In genomic region chr10:3514634-3515033, GRCm38 (mm10) we compare ENCODE assay signal across 14 mouse cellular contexts. TPM values are rescaled to one million over a fixed set of nuclear protein-coding genes. Genes with fewer than 3 reads are reported as not detected.
DNase-seq lines count a peak whose midpoint lies in the region; ATAC-seq and TF ChIP-seq lines count a peak whose summit lies in the region.
"Had no signal": no experiment of that assay in that cellular context is flagged by ENCODE, and none has a peak within 500 bp of the region (broad histone marks: within the 10 kb centered on the region; RNA-seq: fewer than 3 reads in every experiment).

No protein-coding gene starts in this region.

- no peak for TF ChIP-seq POLR2A in lung, adult 2 months (IDR thresholded peaks at IDR 0.05; ENCODE audit: borderline replicate concordance, extremely low read depth, low read depth, low read length)

- no peak overlapping the region for H3K9ac ChIP-seq in forebrain, embryonic 16.5 days (replicated peaks; ENCODE audit: low read depth, low read length)
- no peak overlapping the region for H3K9ac ChIP-seq in forebrain, embryonic 12.5 days
- H3K9ac ChIP-seq in midbrain, embryonic 16.5 days (ENCODE audit: low read depth, low read length) = no peak overlapping the region
- H3K9ac ChIP-seq in midbrain, embryonic 13.5 days (replicated peaks) = no peak overlapping the region
- H3K9ac ChIP-seq: embryonic facial prominence, embryonic 13.5 days; hindbrain, embryonic 15.5 days had no signal

- 69% methylated on average over 1 of the region's 1 CpGs for WGBS in forebrain, embryonic 16.5 days
- WGBS in forebrain, embryonic 12.5 days = 90% methylated on average over 1 of the region's 1 CpGs
- 67% methylated on average over 1 of the region's 1 CpGs for WGBS in lung, adult 2 months
- 81% methylated on average over 1 of the region's 1 CpGs for WGBS in midbrain, embryonic 16.5 days
- 92% methylated on average over 1 of the region's 1 CpGs for WGBS in midbrain, embryonic 13.5 days

- peak; percentile 47 for ATAC-seq in forebrain, embryonic 16.5 days
- ATAC-seq in forebrain, embryonic 12.5 days (ENCODE audit: low FRiP score) = no peak
- ATAC-seq in midbrain, embryonic 16.5 days = no peak
- no peak for ATAC-seq in midbrain, embryonic 13.5 days

- H3K4me2 ChIP-seq in forebrain, embryonic 16.5 days (ENCODE audit: low read length) = no peak overlapping the region
- no peak overlapping the region for H3K4me2 ChIP-seq in forebrain, embryonic 12.5 days
- H3K4me2 ChIP-seq in midbrain, embryonic 16.5 days (ENCODE audit: low read length) = no peak overlapping the region
- H3K4me2 ChIP-seq in midbrain, embryonic 13.5 days (replicated peaks) = no peak overlapping the region
- H3K4me2 ChIP-seq: embryonic facial prominence, embryonic 13.5 days; hindbrain, embryonic 15.5 days had no signal

- peaks cover 8% of the 10 kb centered on the region for H3K4me1 ChIP-seq in forebrain, embryonic 16.5 days (replicated peaks; ENCODE audit: control insufficient read depth, insufficient read depth, low read length)
- peaks cover 5% of the 10 kb centered on the region for H3K4me1 ChIP-seq in forebrain, embryonic 12.5 days
- H3K4me1 ChIP-seq in lung, adult 2 months (ENCODE audit: control insufficient read depth, insufficient read depth, low read length) = peaks cover 9% of the 10 kb centered on the region
- peaks cover 8% of the 10 kb centered on the region for H3K4me1 ChIP-seq in midbrain, embryonic 16.5 days (ENCODE audit: control insufficient read depth, insufficient read depth, low read length)
- H3K4me1 ChIP-seq in midbrain, embryonic 13.5 days (replicated peaks) = peaks cover 10% of the 10 kb centered on the region

- no peaks in the 10 kb centered on the region for H3K36me3 ChIP-seq in forebrain, embryonic 16.5 days (ENCODE audit: control insufficient read depth, insufficient read depth)
- H3K36me3 ChIP-seq in forebrain, embryonic 12.5 days (replicated peaks) = no peaks in the 10 kb centered on the region
- no peaks in the 10 kb centered on the region for H3K36me3 ChIP-seq in midbrain, embryonic 16.5 days (ENCODE audit: control insufficient read depth, insufficient read depth, low read length)
- no peaks in the 10 kb centered on the region for H3K36me3 ChIP-seq in midbrain, embryonic 13.5 days
- H3K36me3 ChIP-seq: embryonic facial prominence, embryonic 13.5 days; hindbrain, embryonic 15.5 days had no signal

- peak; percentile 10 for DNase-seq in lung, postnatal 25 days (ENCODE audit: low spot score)
- no peak for DNase-seq in lung, adult 2 months
- peak; percentile 65 to 70 for DNase-seq in layer of hippocampus, adult 2 months (ENCODE audit: low spot score in 2 of 2)
- DNase-seq in thymus, postnatal 14 days = peak; percentile 52
- DNase-seq: cerebellum, postnatal 25 days; heart, postnatal 10 days had no signal

- no peak for TF ChIP-seq CTCF in lung, adult 2 months (IDR thresholded peaks at IDR 0.05; ENCODE audit: insufficient read depth, low read length)
- no peak for TF ChIP-seq CTCF in layer of hippocampus, adult 2 months (conservative IDR thresholded peaks at IDR 0.05)

- no peaks in the 10 kb centered on the region for H3K9me3 ChIP-seq in forebrain, embryonic 16.5 days (ENCODE audit: control insufficient read depth, low read length)
- no peaks in the 10 kb centered on the region for H3K9me3 ChIP-seq in forebrain, embryonic 12.5 days
- no peaks in the 10 kb centered on the region for H3K9me3 ChIP-seq in midbrain, embryonic 16.5 days (replicated peaks; ENCODE audit: control insufficient read depth, low read length, poor library complexity, severe bottlenecking)
- no peaks in the 10 kb centered on the region for H3K9me3 ChIP-seq in midbrain, embryonic 13.5 days
- H3K9me3 ChIP-seq: embryonic facial prominence, embryonic 13.5 days; hindbrain, embryonic 15.5 days had no signal

- H3K4me3 ChIP-seq in forebrain, embryonic 16.5 days (replicated peaks; ENCODE audit: low read length) = no peak overlapping the region
- H3K4me3 ChIP-seq in forebrain, embryonic 12.5 days (replicated peaks) = no peak overlapping the region
- no peak overlapping the region for H3K4me3 ChIP-seq in lung, adult 2 months (replicated peaks; ENCODE audit: extremely low read depth, low read depth, low read length)
- no peak overlapping the region for H3K4me3 ChIP-seq in layer of hippocampus, adult 2 months
- no peak overlapping the region for H3K4me3 ChIP-seq in midbrain, embryonic 16.5 days (ENCODE audit: low read depth, low read length)
- no peak overlapping the region for H3K4me3 ChIP-seq in midbrain, embryonic 13.5 days (replicated peaks)
- H3K4me3 ChIP-seq: embryonic facial prominence, embryonic 13.5 days; hindbrain, embryonic 15.5 days; myocyte had no signal

- no peaks in the 10 kb centered on the region for H3K27me3 ChIP-seq in forebrain, embryonic 16.5 days (replicated peaks; ENCODE audit: control insufficient read depth, insufficient read depth, low read length)
- H3K27me3 ChIP-seq in forebrain, embryonic 12.5 days = no peaks in the 10 kb centered on the region
- H3K27me3 ChIP-seq in midbrain, embryonic 16.5 days (ENCODE audit: control insufficient read depth, insufficient read depth, low read depth, low read length) = no peaks in the 10 kb centered on the region
- H3K27me3 ChIP-seq in midbrain, embryonic 13.5 days = no peaks in the 10 kb centered on the region
- H3K27me3 ChIP-seq: embryonic facial prominence, embryonic 13.5 days; hindbrain, embryonic 15.5 days had no signal

- peak overlapping the region; percentile 47; the same call in 1 of the 2 replicates for H3K27ac ChIP-seq in forebrain, embryonic 16.5 days (ENCODE audit: low read length)
- H3K27ac ChIP-seq in forebrain, embryonic 12.5 days = no peak overlapping the region
- H3K27ac ChIP-seq in layer of hippocampus, adult 2 months = peak overlapping the region; percentile 51; the same call in 1 of the 2 replicates
- H3K27ac ChIP-seq in midbrain, embryonic 16.5 days (ENCODE audit: low read length) = no peak overlapping the region
- H3K27ac ChIP-seq in midbrain, embryonic 13.5 days = no peak overlapping the region
- H3K27ac ChIP-seq: embryonic facial prominence, embryonic 13.5 days; hindbrain, embryonic 15.5 days had no signal

RNA-seq across cellular contexts. Expression of gene Iyd, which starts 25.4 kb away (rescaled TPM):
- polyA plus RNA-seq in forebrain, embryonic 16.5 days (2015; fragmentation: Nextera tagmentation; extraction: Ambion mirVana) = 0.15 and 0.22 TPM in 2 replicates
- not detected in 2 replicates for polyA plus RNA-seq in forebrain, embryonic 12.5 days (2016; fragmentation: Nextera tagmentation; extraction: Ambion mirVana)
- 1.9 and 2.8 TPM in 2 replicates for polyA plus RNA-seq in lung, adult 2 months (2012; rRNA removed)
- total RNA-seq in layer of hippocampus, adult 2 months (2021) = 1 to 10 TPM; 8.2 to 9.9 TPM
- polyA plus RNA-seq in midbrain, embryonic 16.5 days (2015; fragmentation: Nextera tagmentation; extraction: Ambion mirVana) = 0.59 and 0.60 TPM in 2 replicates
- polyA plus RNA-seq in midbrain, embryonic 13.5 days (2015; fragmentation: Nextera tagmentation; extraction: Ambion mirVana) = 0.44 TPM in 1 of 2 replicates, not detected in the other
- total RNA-seq: megakaryocyte progenitor cell, adult 5-6 weeks had no signal
- polyA plus RNA-seq: myocyte had no signal

Comparison
In these comparisons a context has a peak if more than half of its experiments do, and no peak if none do; other contexts are left out.
1. H3K27ac ChIP-seq: peak in forebrain, embryonic 16.5 days (single experiment) and layer of hippocampus, adult 2 months (single experiment); none in forebrain, embryonic 12.5 days (single experiment), midbrain, embryonic 16.5 days (single experiment) and midbrain, embryonic 13.5 days (single experiment).